Mouse (Mus musculus) liver, postnatal 0 days (tissue): ENCODE data around the gene Ifnar1. TPM values are rescaled to one million over a fixed set of nuclear protein-coding genes. Genes with fewer than 3 reads are reported as not detected.

Experiments
- ATAC-seq: fragments of 200-750 bp; cut with Nextera tagmentation; 2 replicates; pipeline ENCODE4 v1.8.0; 2017; ENCODE audit warnings: mild to moderate bottlenecking, moderate library complexity
- DNase-seq: peaks from one replicate; pipeline ENCODE4 v3.0.0-alpha.2; 2016
- H3K27ac ChIP-seq: fragments of 300-500 bp; sonication (generic); 2 replicates; pipeline ENCODE4 v1.5.1; 2014; ENCODE audit warnings: antibody characterized with exemption, moderate library complexity, mild to moderate bottlenecking, low read depth
- H3K27me3 ChIP-seq: fragments of 300-500 bp; sonication (generic); 2 replicates; pipeline ENCODE4 v1.6.1; 2014; ENCODE audit warnings: low read length, control low read depth, mixed read lengths; ENCODE audit not compliant: insufficient read depth
- H3K36me3 ChIP-seq: fragments of 300-500 bp; sonication (generic); replicated peaks from 2 replicates; pipeline ENCODE4 v1.6.1; 2014; ENCODE audit warnings: mild to moderate bottlenecking, control low read depth, low read length, moderate library complexity, mixed read lengths; ENCODE audit not compliant: insufficient read depth
- H3K4me1 ChIP-seq: fragments of 300-500 bp; sonication (generic); 2 replicates; pipeline ENCODE4 v1.6.1; 2014; ENCODE audit warnings: antibody characterized with exemption, mild to moderate bottlenecking, control low read depth; ENCODE audit not compliant: insufficient read depth
- H3K4me2 ChIP-seq: fragments of 300-500 bp; sonication (generic); 2 replicates; pipeline ENCODE4 v1.6.1; 2014; ENCODE audit warnings: low read depth, mild to moderate bottlenecking, low read length, moderate library complexity, mixed read lengths
- H3K4me3 ChIP-seq: fragments of 300-500 bp; sonication (generic); 2 replicates; pipeline ENCODE4 v1.5.1; 2014; ENCODE audit warnings: low read depth, low read length
- H3K9ac ChIP-seq: fragments of 300-500 bp; sonication (generic); replicated peaks from 2 replicates; pipeline ENCODE4 v1.6.1; 2014; ENCODE audit warnings: mild to moderate bottlenecking, moderate library complexity
- H3K9me3 ChIP-seq: fragments of 300-500 bp; sonication (generic); 2 replicates; pipeline ENCODE4 v1.6.1; 2016; ENCODE audit warnings: mild to moderate bottlenecking, control low read depth, low read length, mixed read lengths
- CTCF ChIP-seq: sonication (generic); IDR thresholded peaks from 2 replicates; pipeline ENCODE4 v1.5.1; 2016; ENCODE audit warnings: antibody characterized with exemption, low read depth
- EP300 ChIP-seq: IDR thresholded peaks from 2 replicates; pipeline ENCODE4 v1.6.1; 2016; ENCODE audit warnings: antibody characterized with exemption, low read depth, mild to moderate bottlenecking
- WGBS: fragments of 180-500 bp; shearing (Covaris S2); extraction: QIAGEN DNeasy Blood & Tissue Kit; methylation state at CpG from one replicate; pipeline ENCODE4 v1.1.7; 2014; ENCODE audit not compliant: insufficient replicate concordance; 5-methylcytosine and 5-hydroxymethylcytosine counted together
- microRNA-seq: library from miRNA; unstranded; fragments of <30 nt; microRNA quantifications from one replicate; pipeline ENCODE4, GENCODE M21; 2016
- polyA plus RNA-seq: library from polyadenylated mRNA; unstranded; fragments of >200 nt; fragmentation: Nextera tagmentation; extraction: Ambion mirVana; gene quantifications from 2 replicates; pipeline ENCODE4 v1.2.1, GENCODE M21; 2015

Ifnar1 gene
- polyA plus RNA-seq, 1 experiment from 2014 or later = 16.3 TPM

- WGBS = 86% methylated on average over 15 of the region's 15 CpGs
- H3K9ac ChIP-seq = no peak overlapping the region
- H3K9me3 ChIP-seq = no peaks in the 10 kb centered on the region
- peaks cover 20% of the 10 kb centered on the region for H3K4me1 ChIP-seq
- H3K27me3 ChIP-seq = no peaks in the 10 kb centered on the region
- no peak overlapping the region for H3K27ac ChIP-seq
- no peak overlapping the region for H3K4me3 ChIP-seq
- no peak for DNase-seq
- H3K4me2 ChIP-seq = no peak overlapping the region
- peaks cover 62% of the 10 kb centered on the region for H3K36me3 ChIP-seq
- no peak for TF ChIP-seq CTCF
- TF ChIP-seq EP300 = no peak
- no peak for ATAC-seq
These were observed 71.6 kb downstream of the Ifnar1 start for GRCm38 (mm10) chr16:91556659-91557058.

Small RNA genes within 50 kb of the gene (microRNA-seq; reads per million reads assigned to microRNA genes)
- not detected for gene Mir6367

Other genes starting within 250 kb of the Ifnar1 start
- gene Olig1, start 215.5 kb upstream of the Ifnar1 start, polyA plus RNA-seq = 0.28 and 0.33 TPM in 2 replicates
- 107 and 113 TPM in 2 replicates for gene Ifnar2, start 112.5 kb upstream of the Ifnar1 start, polyA plus RNA-seq
- gene Gm21970, start 93.5 kb upstream of the Ifnar1 start, polyA plus RNA-seq = not detected in 2 replicates
- 25.5 and 26.4 TPM in 2 replicates for gene Il10rb, start 79.1 kb upstream of the Ifnar1 start, polyA plus RNA-seq
- 18.2 and 20.8 TPM in 2 replicates for gene Ifngr2, start 61.8 kb downstream of the Ifnar1 start, polyA plus RNA-seq
- gene Tmem50b, start 112.6 kb downstream of the Ifnar1 start, polyA plus RNA-seq = 8.6 and 9.8 TPM in 2 replicates
- 3.6 and 4.3 TPM in 2 replicates for gene Dnajc28, start 133.8 kb downstream of the Ifnar1 start, polyA plus RNA-seq
- 30.3 and 33.4 TPM in 2 replicates for gene Gart, start 161.7 kb downstream of the Ifnar1 start, polyA plus RNA-seq
- 44.2 and 45.4 TPM in 2 replicates for gene Son, start 162.3 kb downstream of the Ifnar1 start, polyA plus RNA-seq
- 12.4 and 14.2 TPM in 2 replicates for gene Donson, start 203.5 kb downstream of the Ifnar1 start, polyA plus RNA-seq
- 27.3 and 27.4 TPM in 2 replicates for gene Cryzl1, start 243.7 kb downstream of the Ifnar1 start, polyA plus RNA-seq
- 17.5 and 19.7 TPM in 2 replicates for gene Itsn1, start 244.0 kb downstream of the Ifnar1 start, polyA plus RNA-seq